Mouse (Mus musculus) lung, postnatal 25 days (tissue): ENCODE data around the gene 1700028K03Rik.
A peak's percentile ranks its signal among the peaks of the same experiment; 100 is the strongest.

Source experiments
- DNase-seq: peaks from one replicate; pipeline ENCODE4 v3.0.0; 2022; ENCODE audit warnings: low spot score

Gene 1700028K03Rik

GRCm38 (mm10) chr5:107534581-107534980, at the start of gene 1700028K03Rik:
TSS of gene 1700028K03Rik (plus strand) at chr5:107534709.
- no peak for DNase-seq

- no peak for DNase-seq
These were observed 45.5 kb upstream of the 1700028K03Rik start for GRCm38 (mm10) chr5:107488996-107489395.

GRCm38 (mm10) chr5:107491036-107491435, 43.5 kb upstream of the 1700028K03Rik start:
- peak; percentile 5 for DNase-seq

- DNase-seq: no peak
These were observed 42.0 kb upstream of the 1700028K03Rik start for GRCm38 (mm10) chr5:107492471-107492870.

- DNase-seq: no peak
These were observed 39.8 kb upstream of the 1700028K03Rik start for GRCm38 (mm10) chr5:107494759-107495158.

- no peak for DNase-seq
These were observed 38.5 kb upstream of the 1700028K03Rik start for GRCm38 (mm10) chr5:107496047-107496446.

- DNase-seq: no peak
These were observed 36.7 kb upstream of the 1700028K03Rik start for GRCm38 (mm10) chr5:107497519-107498501.

- DNase-seq: no peak
These were observed 35.7 kb upstream of the 1700028K03Rik start for GRCm38 (mm10) chr5:107498806-107499310.

GRCm38 (mm10) chr5:107499891-107500535, 34.5 kb upstream of the 1700028K03Rik start:
- DNase-seq: no peak

- no peak for DNase-seq
These were observed 33.8 kb upstream of the 1700028K03Rik start for GRCm38 (mm10) chr5:107500741-107501140.

- DNase-seq: no peak
These were observed 27.2 kb upstream of the 1700028K03Rik start, which contains the start of gene Gm42669 for GRCm38 (mm10) chr5:107507321-107507720. TSS of gene Gm42669 (plus strand) at chr5:107507621.

- DNase-seq: no peak
These were observed 24.0 kb upstream of the 1700028K03Rik start for GRCm38 (mm10) chr5:107510503-107510902.

GRCm38 (mm10) chr5:107511326-107511725, 23.2 kb upstream of the 1700028K03Rik start:
- DNase-seq: no peak

GRCm38 (mm10) chr5:107513583-107513982, 20.9 kb upstream of the 1700028K03Rik start:
- DNase-seq: peak; percentile 47

GRCm38 (mm10) chr5:107515453-107515852, 19.1 kb upstream of the 1700028K03Rik start:
- no peak for DNase-seq

- no peak for DNase-seq
These were observed 18.4 kb upstream of the 1700028K03Rik start for GRCm38 (mm10) chr5:107516087-107516486.

GRCm38 (mm10) chr5:107518602-107519001, 15.9 kb upstream of the 1700028K03Rik start:
- no peak for DNase-seq

GRCm38 (mm10) chr5:107521386-107521785, 13.1 kb upstream of the 1700028K03Rik start:
- no peak for DNase-seq

GRCm38 (mm10) chr5:107521897-107522296, 12.6 kb upstream of the 1700028K03Rik start:
- peak; percentile 16 for DNase-seq

- no peak for DNase-seq
These were observed 10.2 kb upstream of the 1700028K03Rik start for GRCm38 (mm10) chr5:107524281-107524680.

- DNase-seq: no peak
These were observed 5.7 kb upstream of the 1700028K03Rik start for GRCm38 (mm10) chr5:107528856-107529255.

- DNase-seq: no peak
These were observed 919 bp upstream of the 1700028K03Rik start for GRCm38 (mm10) chr5:107533590-107533989.

GRCm38 (mm10) chr5:107541696-107542095, 7.2 kb downstream of the 1700028K03Rik start:
- DNase-seq: no peak
